Mouse (Mus musculus) B cell, adult 2 months (primary cell): ENCODE measurements around the gene Elp6.
"Not testable (repeated sequence)": the region's sequence is repeated elsewhere in the genome, so short reads cannot be mapped to it uniquely, and the experiment has no call there.

Experiments used
- DNase-seq, 2 experiments: peaks; one replicate each; pipeline ENCODE4 v3.0.0; 2022

Elp6 gene

GRCm38 (mm10) chr9:110320769-110321168 is 15.8 kb downstream of the Elp6 start:
- no peak for DNase-seq

GRCm38 (mm10) chr9:110322972-110323371 is 18.0 kb downstream of the Elp6 start:
- DNase-seq: no peak

- no peak for DNase-seq
Observed at GRCm38 (mm10) chr9:110324181-110324580, 19.2 kb downstream of the Elp6 start.

- no peak for DNase-seq
Observed at GRCm38 (mm10) chr9:110328178-110328577, 23.2 kb downstream of the Elp6 start.

GRCm38 (mm10) chr9:110328946-110329630 is 24.1 kb downstream of the Elp6 start:
- DNase-seq: peak in 1 of 2 experiments; percentile 18

GRCm38 (mm10) chr9:110329655-110330054 is 24.7 kb downstream of the Elp6 start:
- DNase-seq: peak; percentile 48 to 51

GRCm38 (mm10) chr9:110330341-110330740 is 25.4 kb downstream of the Elp6 start:
- DNase-seq: no peak

- not testable (repeated sequence) for DNase-seq
Observed at GRCm38 (mm10) chr9:110330913-110331312, 25.9 kb downstream of the Elp6 start.

- DNase-seq: peak; percentile 99
Observed at GRCm38 (mm10) chr9:110333135-110333895, 28.3 kb downstream of the Elp6 start, which contains the start of gene Scap. Gene Scap (plus strand): TSS chr9:110333288.

- no peak for DNase-seq
Observed at GRCm38 (mm10) chr9:110333896-110334259, 28.9 kb downstream of the Elp6 start.

GRCm38 (mm10) chr9:110334849-110335248 is 29.9 kb downstream of the Elp6 start:
- DNase-seq: no peak

- DNase-seq: no peak
Observed at GRCm38 (mm10) chr9:110340037-110340750, 35.2 kb downstream of the Elp6 start.

GRCm38 (mm10) chr9:110342008-110342407 is 37.0 kb downstream of the Elp6 start:
- DNase-seq: no peak

GRCm38 (mm10) chr9:110343805-110344204 is 38.8 kb downstream of the Elp6 start:
- no peak for DNase-seq

- DNase-seq: no peak
Observed at GRCm38 (mm10) chr9:110345057-110345739, 40.2 kb downstream of the Elp6 start.

- DNase-seq: no peak
Observed at GRCm38 (mm10) chr9:110348899-110349298, 43.9 kb downstream of the Elp6 start.

GRCm38 (mm10) chr9:110350188-110350587 is 45.2 kb downstream of the Elp6 start:
- DNase-seq: no peak

GRCm38 (mm10) chr9:110350612-110351011 is 45.6 kb downstream of the Elp6 start:
- DNase-seq: no peak

GRCm38 (mm10) chr9:110351350-110351749 is 46.4 kb downstream of the Elp6 start:
- DNase-seq: no peak

GRCm38 (mm10) chr9:110351932-110352632 is 47.1 kb downstream of the Elp6 start:
- DNase-seq: no peak

- no peak for DNase-seq
Observed at GRCm38 (mm10) chr9:110358341-110358740, 53.4 kb downstream of the Elp6 start.

- DNase-seq: no peak
Observed at GRCm38 (mm10) chr9:110361299-110361698, 56.3 kb downstream of the Elp6 start.
